28 mouse cellular contexts compared by ENCODE assay signal in the genomic region with DNA sequence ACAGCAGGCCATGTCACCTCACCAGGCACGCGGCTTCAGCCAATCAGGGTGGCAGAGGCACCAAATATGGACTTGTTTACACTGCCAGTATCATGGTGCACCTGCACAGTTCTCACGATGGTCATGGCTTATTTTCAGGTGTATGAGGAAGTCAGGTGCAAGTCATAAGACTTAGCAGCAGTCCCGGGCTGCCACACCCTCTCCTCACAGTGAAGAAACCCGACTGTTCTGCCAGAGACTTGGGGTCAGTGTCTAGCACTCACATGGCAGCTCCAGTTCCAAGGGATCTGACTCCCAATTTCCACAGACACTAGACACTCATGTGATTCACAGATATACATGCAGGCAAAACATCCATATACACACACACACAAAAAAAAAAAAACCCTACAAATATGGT. TPM values are rescaled to one million over a fixed set of nuclear protein-coding genes. Genes with fewer than 3 reads are reported as not detected.
DNase-seq lines count a peak whose midpoint lies in the region; ATAC-seq lines count a peak whose summit lies in the region.
"Had no signal": no experiment of that assay in that cellular context is flagged by ENCODE, and none has a peak within 500 bp of the region (broad histone marks: within the 10 kb centered on the region; RNA-seq: fewer than 3 reads in every experiment).

No protein-coding gene starts in this region.

- WGBS in embryonic facial prominence, embryonic 13.5 days = 83% methylated on average over 5 of the region's 5 CpGs
- 81% methylated on average over 5 of the region's 5 CpGs for WGBS in embryonic facial prominence, embryonic 10.5 days
- 83% methylated on average over 5 of the region's 5 CpGs for WGBS in midbrain, embryonic 11.5 days
- 86% methylated on average over 5 of the region's 5 CpGs for WGBS in midbrain, embryonic 14.5 days
- 75% methylated on average over 5 of the region's 5 CpGs for WGBS in intestine, embryonic 16.5 days

- no peak for DNase-seq in embryonic facial prominence, embryonic 10.5 days (ENCODE audit: low spot score)
- DNase-seq in midbrain, embryonic 11.5 days (ENCODE audit: low spot score, missing footprints) = peak; percentile 19
- DNase-seq in midbrain, embryonic 14.5 days = no peak
- DNase-seq in kidney, postnatal 25 days = no peak
- DNase-seq in testis, postnatal 14 days (ENCODE audit: low spot score) = no peak
- DNase-seq: adrenal gland, adult 8-10 months; adrenal gland, postnatal 25 days; cerebellum, adult 11-12 months; cerebellum, adult 8-10 months; cerebellum, postnatal 10 days; cerebellum, postnatal 36 days; embryo, embryonic 11 days; gastrocnemius, postnatal 10 days; gastrocnemius, postnatal 36 days; heart, postnatal 14 days had no signal

- peaks cover 37% of the 10 kb centered on the region for H3K4me1 ChIP-seq in embryonic facial prominence, embryonic 13.5 days
- H3K4me1 ChIP-seq in embryonic facial prominence, embryonic 10.5 days = peaks cover 44% of the 10 kb centered on the region
- H3K4me1 ChIP-seq in midbrain, embryonic 11.5 days (ENCODE audit: control insufficient read depth, insufficient read depth, low read length) = no peaks in the 10 kb centered on the region
- no peaks in the 10 kb centered on the region for H3K4me1 ChIP-seq in midbrain, embryonic 14.5 days (ENCODE audit: control insufficient read depth, insufficient read depth, low read length)
- H3K4me1 ChIP-seq in intestine, embryonic 16.5 days (ENCODE audit: control insufficient read depth, insufficient read depth, low read length) = 0 out of 2 replicates have a peak, but pooled peaks cover 4% of the 10 kb centered on the region
- H3K4me1 ChIP-seq: hindbrain, embryonic 12.5 days had no signal

- no peak overlapping the region for H3K4me2 ChIP-seq in embryonic facial prominence, embryonic 13.5 days
- H3K4me2 ChIP-seq in midbrain, embryonic 11.5 days = no peak overlapping the region
- H3K4me2 ChIP-seq in midbrain, embryonic 14.5 days (ENCODE audit: low read length) = no peak overlapping the region
- H3K4me2 ChIP-seq in intestine, embryonic 16.5 days (ENCODE audit: low read depth, low read length) = no peak overlapping the region
- H3K4me2 ChIP-seq: forebrain, embryonic 13.5 days; heart, embryonic 13.5 days; hindbrain, embryonic 12.5 days; hindbrain, embryonic 15.5 days had no signal

- H3K9me3 ChIP-seq in embryonic facial prominence, embryonic 13.5 days = no peaks in the 10 kb centered on the region
- no peaks in the 10 kb centered on the region for H3K9me3 ChIP-seq in embryonic facial prominence, embryonic 10.5 days
- no peaks in the 10 kb centered on the region for H3K9me3 ChIP-seq in midbrain, embryonic 11.5 days (ENCODE audit: control insufficient read depth, low read length)
- no peaks in the 10 kb centered on the region for H3K9me3 ChIP-seq in midbrain, embryonic 14.5 days (ENCODE audit: control insufficient read depth, low read length)
- H3K9me3 ChIP-seq in intestine, embryonic 16.5 days (ENCODE audit: control insufficient read depth, low read length) = no peaks in the 10 kb centered on the region
- H3K9me3 ChIP-seq: forebrain, embryonic 10.5 days; forebrain, embryonic 13.5 days; G1E; heart, embryonic 13.5 days; hindbrain, embryonic 12.5 days; hindbrain, embryonic 15.5 days had no signal

- no peaks in the 10 kb centered on the region for H3K36me3 ChIP-seq in embryonic facial prominence, embryonic 13.5 days
- H3K36me3 ChIP-seq in embryonic facial prominence, embryonic 10.5 days (replicated peaks) = no peaks in the 10 kb centered on the region
- no peaks in the 10 kb centered on the region for H3K36me3 ChIP-seq in midbrain, embryonic 11.5 days (ENCODE audit: control insufficient read depth, insufficient read depth, low read length)
- H3K36me3 ChIP-seq in midbrain, embryonic 14.5 days (ENCODE audit: control insufficient read depth, insufficient read depth, low read length) = no peaks in the 10 kb centered on the region
- no peaks in the 10 kb centered on the region for H3K36me3 ChIP-seq in intestine, embryonic 16.5 days (ENCODE audit: control insufficient read depth, insufficient read depth, low read length)
- H3K36me3 ChIP-seq: forebrain, embryonic 10.5 days; G1E; heart, embryonic 13.5 days; hindbrain, embryonic 12.5 days; hindbrain, embryonic 15.5 days had no signal

- H3K4me3 ChIP-seq in embryonic facial prominence, embryonic 13.5 days = no peak overlapping the region
- H3K4me3 ChIP-seq in embryonic facial prominence, embryonic 10.5 days = no peak overlapping the region
- no peak overlapping the region for H3K4me3 ChIP-seq in midbrain, embryonic 11.5 days (ENCODE audit: low read depth, low read length)
- H3K4me3 ChIP-seq in midbrain, embryonic 14.5 days (replicated peaks; ENCODE audit: low read depth, low read length) = no peak overlapping the region
- no peak overlapping the region for H3K4me3 ChIP-seq in intestine, embryonic 16.5 days (ENCODE audit: low read length)
- H3K4me3 ChIP-seq: forebrain, embryonic 10.5 days; forebrain, embryonic 13.5 days; heart, embryonic 13.5 days; hindbrain, embryonic 12.5 days; hindbrain, embryonic 15.5 days had no signal

- peak overlapping the region; percentile 62 for H3K27ac ChIP-seq in embryonic facial prominence, embryonic 13.5 days
- no peak overlapping the region; the same call in 1 of the 2 replicates for H3K27ac ChIP-seq in embryonic facial prominence, embryonic 10.5 days (replicated peaks)
- H3K27ac ChIP-seq in midbrain, embryonic 11.5 days (ENCODE audit: low read depth, low read length) = no peak overlapping the region
- no peak overlapping the region for H3K27ac ChIP-seq in midbrain, embryonic 14.5 days (replicated peaks; ENCODE audit: low read depth, low read length)
- H3K27ac ChIP-seq in intestine, embryonic 16.5 days (ENCODE audit: low read length) = no peak overlapping the region
- H3K27ac ChIP-seq: forebrain, embryonic 10.5 days; forebrain, embryonic 13.5 days; heart, embryonic 13.5 days; hindbrain, embryonic 12.5 days; hindbrain, embryonic 15.5 days had no signal

- H3K27me3 ChIP-seq in embryonic facial prominence, embryonic 13.5 days = no peaks in the 10 kb centered on the region
- no peaks in the 10 kb centered on the region for H3K27me3 ChIP-seq in embryonic facial prominence, embryonic 10.5 days (replicated peaks; ENCODE audit: low read depth, poor library complexity, severe bottlenecking)
- H3K27me3 ChIP-seq in midbrain, embryonic 11.5 days (ENCODE audit: control insufficient read depth, insufficient read depth, low read length) = peaks cover 3% of the 10 kb centered on the region
- no peaks in the 10 kb centered on the region for H3K27me3 ChIP-seq in midbrain, embryonic 14.5 days (ENCODE audit: control insufficient read depth, insufficient read depth, low read length)
- H3K27me3 ChIP-seq in intestine, embryonic 16.5 days (replicated peaks; ENCODE audit: control insufficient read depth, insufficient read depth, low read length) = no peaks in the 10 kb centered on the region
- H3K27me3 ChIP-seq: CH12.LX; forebrain, embryonic 13.5 days; heart, embryonic 13.5 days; hindbrain, embryonic 12.5 days; hindbrain, embryonic 15.5 days; Patski had no signal

- no peak overlapping the region for H3K9ac ChIP-seq in embryonic facial prominence, embryonic 13.5 days
- no peak overlapping the region for H3K9ac ChIP-seq in midbrain, embryonic 11.5 days (ENCODE audit: low read length)
- no peak overlapping the region for H3K9ac ChIP-seq in midbrain, embryonic 14.5 days (replicated peaks; ENCODE audit: low read length)
- no peak overlapping the region for H3K9ac ChIP-seq in intestine, embryonic 16.5 days (ENCODE audit: low read depth, low read length)
- H3K9ac ChIP-seq: forebrain, embryonic 13.5 days; heart, embryonic 13.5 days; hindbrain, embryonic 12.5 days; hindbrain, embryonic 15.5 days had no signal

- ATAC-seq in embryonic facial prominence, embryonic 13.5 days (ENCODE audit: insufficient number of reproducible peaks, insufficient read depth, low FRiP score, low TSS enrichment, low read depth) = no peak
- no peak for ATAC-seq in midbrain, embryonic 11.5 days (ENCODE audit: low FRiP score)
- no peak for ATAC-seq in midbrain, embryonic 14.5 days (ENCODE audit: low FRiP score, low TSS enrichment)
- peak; percentile 48; the same call in 1 of the 2 replicates for ATAC-seq in intestine, embryonic 16.5 days
- ATAC-seq: forebrain, embryonic 13.5 days; forebrain, embryonic 16.5 days; Patski had no signal

RNA-seq across cellular contexts. Expression of a gene that starts 18.1 kb away (rescaled TPM):
- polyA plus RNA-seq in embryonic facial prominence, embryonic 13.5 days (2015; fragmentation: Nextera tagmentation; extraction: Ambion mirVana) = 15.9 and 21.6 TPM in 2 replicates
- 8.5 and 11.3 TPM in 2 replicates for polyA plus RNA-seq in embryonic facial prominence, embryonic 10.5 days (2016; fragmentation: Nextera tagmentation; extraction: Ambion mirVana)
- polyA plus RNA-seq in midbrain, embryonic 11.5 days (2014; fragmentation: Nextera tagmentation; extraction: Ambion mirVana) = 0.42 TPM in 1 of 2 replicates, not detected in the other
- polyA plus RNA-seq in midbrain, embryonic 14.5 days (2014; fragmentation: Nextera tagmentation; extraction: Ambion mirVana) = 0.42 and 0.96 TPM in 2 replicates
- polyA plus RNA-seq in intestine, embryonic 16.5 days (2015; fragmentation: Nextera tagmentation; extraction: Ambion mirVana) = not detected in 2 replicates
- polyA plus RNA-seq: brain, embryonic 14.5 days; forebrain, embryonic 13.5 days; forebrain, embryonic 16.5 days; G1E; heart, embryonic 13.5 days; intestine, embryonic 14.5 days; Patski had no signal
